Mouse (Mus musculus) stomach, postnatal 0 days (tissue): Measurements from ENCODE around the gene Ltk.

Experiments used
- CTCF ChIP-seq: IDR thresholded peaks from 2 replicates; pipeline ENCODE4 v1.5.1; 2016; ENCODE audit warnings: antibody characterized with exemption, low read depth, mild to moderate bottlenecking, moderate library complexity
- EP300 ChIP-seq: optimal IDR thresholded peaks from 2 replicates; pipeline ENCODE3; 2016; ENCODE audit warnings: antibody characterized with exemption

- TF ChIP-seq CTCF: no peak
- no peak for TF ChIP-seq EP300
These were observed 23.1 kb downstream of the Ltk start for GRCm38 (mm10) chr2:119737124-119737523.
